Mouse (Mus musculus) erythroblast, embryonic 14.5 days (primary cell): Measurements from ENCODE around the gene Umad1. TPM values are rescaled to one million over a fixed set of nuclear protein-coding genes. Genes with fewer than 3 reads are reported as not detected.

Experiments used
- H3K27me3 ChIP-seq: 2 replicates; pipeline ENCODE4 v1.6.1; 2012; ENCODE audit warnings: inconsistent platforms; ENCODE audit not compliant: control insufficient read depth
- H3K36me3 ChIP-seq: 2 replicates; pipeline ENCODE4 v1.6.1; 2012; ENCODE audit warnings: mild to moderate bottlenecking, inconsistent platforms; ENCODE audit not compliant: control insufficient read depth
- H3K4me1 ChIP-seq: 2 replicates; pipeline ENCODE4 v1.6.1; 2012; ENCODE audit warnings: inconsistent platforms; ENCODE audit not compliant: control insufficient read depth
- H3K4me3 ChIP-seq: replicated peaks from 2 replicates; pipeline ENCODE3; 2012; ENCODE audit warnings: moderate library complexity, mild to moderate bottlenecking, inconsistent platforms
- H3K9me3 ChIP-seq: 2 replicates; pipeline ENCODE4 v1.6.1; 2012; ENCODE audit warnings: low read length, inconsistent platforms, mixed read lengths; ENCODE audit not compliant: control insufficient read depth
- GATA1 ChIP-seq: IDR thresholded peaks from 2 replicates; pipeline ENCODE4 v1.6.1; 2012; ENCODE audit warnings: low read length, inconsistent platforms, mixed read lengths
- TAL1 ChIP-seq: IDR thresholded peaks from 3 replicates; pipeline ENCODE4 v1.6.1; 2012; ENCODE audit warnings: low read length, inconsistent platforms, mixed read lengths
- polyA plus RNA-seq: library from polyadenylated mRNA; stranded (reverse); fragments of >175 nt; gene quantifications from 2 replicates; pipeline ENCODE4 v1.2.3, GENCODE M21; 2012

The Umad1 gene
- polyA plus RNA-seq, 1 experiment: 0.62 TPM

- Histone ChIP-seq H3K36me3 (no peaks in the 10 kb centered on the region; the same call in 1 of the 2 replicates), H3K27me3 (no peaks in the 10 kb centered on the region), H3K9me3 (no peaks in the 10 kb centered on the region), H3K4me1 (peaks cover 33% of the 10 kb centered on the region), H3K4me3 (no peak overlapping the region)
- no peak for TF ChIP-seq TAL1
- TF ChIP-seq GATA1: no peak
These were observed 95.8 kb downstream of the Umad1 start for GRCm38 (mm10) chr6:8354846-8355245.

GRCm38 (mm10) chr6:8358232-8358631 lies 99.1 kb downstream of the Umad1 start:
- no peak for TF ChIP-seq GATA1
- no peak for TF ChIP-seq TAL1

GRCm38 (mm10) chr6:8358782-8359181 lies 99.7 kb downstream of the Umad1 start:
- H3K27me3 ChIP-seq: no peaks in the 10 kb centered on the region
- H3K4me1 ChIP-seq: peaks cover 14% of the 10 kb centered on the region
- TF ChIP-seq TAL1 (no peak), GATA1 (no peak)
- no peaks in the 10 kb centered on the region; the same call in 1 of the 2 replicates for H3K36me3 ChIP-seq
- H3K9me3 ChIP-seq: no peaks in the 10 kb centered on the region
- H3K4me3 ChIP-seq: no peak overlapping the region

More at GRCm38 (mm10) chr6:8358232-8358631, 99.1 kb downstream of the Umad1 start:
- Histone ChIP-seq H3K4me3 (no peak overlapping the region), H3K4me1 (peaks cover 14% of the 10 kb centered on the region), H3K36me3 (no peaks in the 10 kb centered on the region; the same call in 1 of the 2 replicates), H3K27me3 (no peaks in the 10 kb centered on the region), H3K9me3 (no peaks in the 10 kb centered on the region)

- no peaks in the 10 kb centered on the region for H3K36me3 ChIP-seq
- H3K4me1 ChIP-seq: peaks cover 19% of the 10 kb centered on the region
- no peak for TF ChIP-seq GATA1
- TF ChIP-seq TAL1: no peak
- H3K27me3 ChIP-seq: no peaks in the 10 kb centered on the region
- no peaks in the 10 kb centered on the region for H3K9me3 ChIP-seq
- H3K4me3 ChIP-seq: no peak overlapping the region
These were observed 101.7 kb downstream of the Umad1 start for GRCm38 (mm10) chr6:8360805-8361204.

- H3K27me3 ChIP-seq: no peaks in the 10 kb centered on the region
- H3K4me1 ChIP-seq: peaks cover 15% of the 10 kb centered on the region
- TF ChIP-seq GATA1 (no peak), TAL1 (no peak)
- H3K9me3 ChIP-seq: no peaks in the 10 kb centered on the region
- no peak overlapping the region for H3K4me3 ChIP-seq
- H3K36me3 ChIP-seq: no peaks in the 10 kb centered on the region
These were observed 105.1 kb downstream of the Umad1 start for GRCm38 (mm10) chr6:8364033-8364756.

GRCm38 (mm10) chr6:8364757-8365150 lies 105.7 kb downstream of the Umad1 start:
- no peaks in the 10 kb centered on the region for H3K27me3 ChIP-seq
- H3K36me3 ChIP-seq: no peaks in the 10 kb centered on the region
- no peak for TF ChIP-seq GATA1
- no peak for TF ChIP-seq TAL1
- H3K9me3 ChIP-seq: no peaks in the 10 kb centered on the region
- H3K4me3 ChIP-seq: no peak overlapping the region
- peaks cover 11% of the 10 kb centered on the region for H3K4me1 ChIP-seq

- Histone ChIP-seq H3K9me3 (no peaks in the 10 kb centered on the region), H3K27me3 (no peaks in the 10 kb centered on the region), H3K4me1 (peaks cover 9% of the 10 kb centered on the region), H3K36me3 (peaks cover 3% of the 10 kb centered on the region), H3K4me3 (no peak overlapping the region)
- no peak for TF ChIP-seq GATA1
- no peak for TF ChIP-seq TAL1
These were observed 108.6 kb downstream of the Umad1 start for GRCm38 (mm10) chr6:8367675-8368074.

- Histone ChIP-seq H3K9me3 (no peaks in the 10 kb centered on the region), H3K27me3 (no peaks in the 10 kb centered on the region), H3K4me3 (no peak overlapping the region), H3K4me1 (peaks cover 9% of the 10 kb centered on the region), H3K36me3 (peaks cover 3% of the 10 kb centered on the region)
- no peak for TF ChIP-seq GATA1
- no peak for TF ChIP-seq TAL1
These were observed 109.2 kb downstream of the Umad1 start for GRCm38 (mm10) chr6:8368198-8368864.

GRCm38 (mm10) chr6:8370624-8371023 lies 111.5 kb downstream of the Umad1 start:
- H3K36me3 ChIP-seq: peaks cover 3% of the 10 kb centered on the region
- no peaks in the 10 kb centered on the region for H3K27me3 ChIP-seq
- no peaks in the 10 kb centered on the region for H3K9me3 ChIP-seq
- peaks cover 3% of the 10 kb centered on the region; the same call in 1 of the 2 replicates for H3K4me1 ChIP-seq
- H3K4me3 ChIP-seq: no peak overlapping the region
- TF ChIP-seq TAL1 (no peak), GATA1 (no peak)
